Mouse (Mus musculus): ENCODE data around the gene Rassf8. TPM values are rescaled to one million over a fixed set of nuclear protein-coding genes. Genes with fewer than 3 reads are reported as not detected.
A peak's percentile ranks its signal among the peaks of the same experiment; 100 is the strongest.

Rassf8 gene
- polyA plus RNA-seq, 1 experiment from 2014 or later: 3.5 TPM

DNA sequence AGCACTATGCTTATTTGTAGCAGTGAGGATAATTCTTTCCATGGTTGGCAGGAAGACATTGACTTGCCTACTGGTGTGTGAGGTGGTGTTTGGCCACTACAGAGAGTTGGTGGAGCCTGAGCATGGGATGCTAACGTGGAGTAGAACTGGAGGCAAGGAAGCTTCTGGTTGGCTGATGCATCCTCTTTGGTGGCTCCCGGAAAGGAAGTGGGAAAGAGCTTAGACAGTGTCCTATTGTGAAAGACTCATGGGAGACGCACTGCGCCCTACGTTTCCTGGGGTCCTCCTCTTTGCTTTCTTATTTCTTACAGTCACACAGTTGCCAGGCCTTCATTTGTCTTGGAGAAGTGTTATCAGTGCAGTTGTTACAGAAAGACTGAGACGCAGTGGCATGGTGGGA is 20.4 kb downstream of the Rassf8 start:
- H3K9ac ChIP-seq (replicated peaks): no peak overlapping the region
- no peaks in the 10 kb centered on the region for H3K36me3 ChIP-seq
- H3K4me1 ChIP-seq: peaks cover 15% of the 10 kb centered on the region
- no peak for ATAC-seq (replicated peaks)
- H3K27ac ChIP-seq (replicated peaks): no peak overlapping the region
- H3K9me3 ChIP-seq: no peaks in the 10 kb centered on the region
- no peak overlapping the region for H3K4me3 ChIP-seq
- H3K4me2 ChIP-seq (replicated peaks): no peak overlapping the region
- H3K27me3 ChIP-seq: no peaks in the 10 kb centered on the region
- 88% methylated on average over 6 of the region's 6 CpGs for WGBS

DNA sequence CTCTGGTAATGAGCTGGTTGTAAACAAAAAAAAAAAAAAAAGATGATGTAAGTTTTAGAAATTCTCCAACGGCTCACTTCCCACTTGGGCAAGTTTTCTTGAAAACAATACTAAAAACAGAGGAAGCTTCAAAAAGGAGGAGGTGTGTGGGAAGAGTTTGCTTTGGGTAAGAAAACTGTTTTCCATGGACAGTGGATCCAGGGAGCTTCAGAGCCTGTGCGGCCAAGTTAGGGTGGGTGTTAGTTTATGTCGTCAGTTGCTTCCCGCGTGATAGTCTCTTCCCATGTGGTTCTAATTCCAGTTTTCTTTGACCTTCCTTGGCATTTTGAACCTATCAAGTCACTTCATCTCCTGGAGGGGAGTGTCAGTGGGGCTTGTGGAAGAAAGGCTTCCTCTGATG is 21.1 kb downstream of the Rassf8 start:
- no peaks in the 10 kb centered on the region for H3K27me3 ChIP-seq
- H3K4me2 ChIP-seq (replicated peaks): no peak overlapping the region
- no peak overlapping the region for H3K4me3 ChIP-seq
- 82% methylated on average over 5 of the region's 5 CpGs for WGBS
- no peaks in the 10 kb centered on the region for H3K9me3 ChIP-seq
- no peaks in the 10 kb centered on the region for H3K36me3 ChIP-seq
- H3K9ac ChIP-seq (replicated peaks): no peak overlapping the region
- H3K4me1 ChIP-seq: peaks cover 15% of the 10 kb centered on the region
- ATAC-seq (replicated peaks): no peak
- no peak overlapping the region for H3K27ac ChIP-seq (replicated peaks)

DNA sequence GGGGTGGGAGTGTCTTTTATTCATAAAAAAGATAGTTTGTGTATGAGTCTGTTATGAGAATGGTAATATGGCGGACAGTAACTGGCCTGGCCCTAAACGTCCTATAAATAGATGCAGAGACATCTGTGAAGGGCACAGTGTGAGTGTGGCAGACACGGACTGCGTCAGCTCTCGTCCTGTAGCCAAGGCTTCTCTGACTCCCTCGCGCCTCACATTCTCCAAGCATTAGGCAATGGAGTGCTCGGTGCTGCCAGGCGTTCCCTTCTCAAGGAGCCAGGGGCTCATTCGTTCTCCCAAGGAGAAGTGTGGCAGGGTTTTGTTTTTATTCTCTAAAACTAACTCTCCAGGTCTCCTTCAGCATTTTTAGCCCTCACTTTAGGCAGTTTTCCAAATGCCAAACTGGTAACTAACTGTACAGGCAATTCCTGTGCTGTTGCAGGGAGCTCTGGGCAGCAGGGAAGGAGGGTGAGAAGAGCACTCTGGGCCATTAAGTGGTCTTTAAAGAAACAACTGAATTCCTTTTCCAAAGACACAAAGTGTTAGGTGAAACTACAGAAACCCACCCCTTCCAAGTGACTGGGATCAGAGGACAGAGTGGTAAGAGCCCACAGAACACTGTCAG is 22.2 kb downstream of the Rassf8 start:
- WGBS: 54% methylated on average over 10 of the region's 10 CpGs
- no peaks in the 10 kb centered on the region for H3K27me3 ChIP-seq
- H3K9ac ChIP-seq (replicated peaks): no peak overlapping the region
- no peaks in the 10 kb centered on the region for H3K36me3 ChIP-seq
- H3K4me2 ChIP-seq (replicated peaks): no peak overlapping the region
- H3K9me3 ChIP-seq: no peaks in the 10 kb centered on the region
- no peak overlapping the region for H3K4me3 ChIP-seq
- peak; percentile 61 for ATAC-seq (replicated peaks)
- no peak overlapping the region for H3K27ac ChIP-seq (replicated peaks)
- H3K4me1 ChIP-seq: peaks cover 13% of the 10 kb centered on the region

- Histone ChIP-seq H3K4me1 (peaks cover 17% of the 10 kb centered on the region), H3K4me3 (no peak overlapping the region), H3K27ac (replicated peaks) (no peak overlapping the region), H3K9ac (replicated peaks) (no peak overlapping the region), H3K9me3 (no peaks in the 10 kb centered on the region), H3K27me3 (no peaks in the 10 kb centered on the region), H3K4me2 (replicated peaks) (no peak overlapping the region), H3K36me3 (no peaks in the 10 kb centered on the region)
- 63% methylated on average over 11 of the region's 11 CpGs for WGBS
- ATAC-seq (replicated peaks): no peak
These were observed 23.3 kb downstream of the Rassf8 start for GRCm38 (mm10) chr6:145769855-145770254.

- Histone ChIP-seq H3K9me3 (no peaks in the 10 kb centered on the region), H3K9ac (replicated peaks) (no peak overlapping the region), H3K36me3 (no peaks in the 10 kb centered on the region), H3K4me1 (peaks cover 17% of the 10 kb centered on the region), H3K27ac (replicated peaks) (no peak overlapping the region), H3K4me2 (replicated peaks) (no peak overlapping the region), H3K4me3 (no peak overlapping the region), H3K27me3 (no peaks in the 10 kb centered on the region)
- 0 out of 2 replicates have a peak, but pooled peaks have one; percentile 16 for ATAC-seq (replicated peaks)
- 39% methylated on average over 18 of the region's 18 CpGs for WGBS
These were observed 23.9 kb downstream of the Rassf8 start for GRCm38 (mm10) chr6:145770272-145771000.

DNA sequence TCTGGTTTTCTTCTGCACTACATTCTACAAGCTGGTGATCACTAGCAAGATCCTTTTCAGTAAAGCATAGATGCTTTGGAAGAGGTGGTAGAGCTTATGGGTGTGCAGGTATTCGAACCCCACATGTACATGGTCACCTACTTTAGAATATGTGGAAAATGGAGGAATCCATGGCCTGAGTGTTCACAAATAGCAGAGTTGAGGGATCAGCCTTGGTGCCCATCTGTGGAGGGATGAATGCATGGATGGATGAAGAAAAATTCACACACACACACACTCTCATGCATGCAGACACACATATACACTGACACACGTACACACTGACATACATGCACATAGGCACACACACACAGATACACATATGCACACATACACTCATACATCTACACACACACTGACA is 27.9 kb downstream of the Rassf8 start:
- WGBS: 84% methylated on average over 2 of the region's 2 CpGs
- H3K9me3 ChIP-seq: no peaks in the 10 kb centered on the region
- H3K4me1 ChIP-seq: peaks cover 11% of the 10 kb centered on the region
- no peak for ATAC-seq (replicated peaks)
- H3K36me3 ChIP-seq: no peaks in the 10 kb centered on the region
- H3K27ac ChIP-seq (replicated peaks): no peak overlapping the region
- H3K27me3 ChIP-seq: no peaks in the 10 kb centered on the region
- H3K9ac ChIP-seq (replicated peaks): no peak overlapping the region
- no peak overlapping the region for H3K4me3 ChIP-seq
- H3K4me2 ChIP-seq (replicated peaks): no peak overlapping the region

- Histone ChIP-seq H3K9ac (replicated peaks) (no peak overlapping the region), H3K4me3 (no peak overlapping the region), H3K27me3 (no peaks in the 10 kb centered on the region), H3K27ac (replicated peaks) (no peak overlapping the region), H3K9me3 (no peaks in the 10 kb centered on the region), H3K4me2 (replicated peaks) (no peak overlapping the region), H3K36me3 (no peaks in the 10 kb centered on the region), H3K4me1 (peaks cover 8% of the 10 kb centered on the region)
- no peak for ATAC-seq (replicated peaks)
- 87% methylated on average over 4 of the region's 4 CpGs for WGBS
These were observed 29.7 kb downstream of the Rassf8 start for GRCm38 (mm10) chr6:145776241-145776640.

DNA sequence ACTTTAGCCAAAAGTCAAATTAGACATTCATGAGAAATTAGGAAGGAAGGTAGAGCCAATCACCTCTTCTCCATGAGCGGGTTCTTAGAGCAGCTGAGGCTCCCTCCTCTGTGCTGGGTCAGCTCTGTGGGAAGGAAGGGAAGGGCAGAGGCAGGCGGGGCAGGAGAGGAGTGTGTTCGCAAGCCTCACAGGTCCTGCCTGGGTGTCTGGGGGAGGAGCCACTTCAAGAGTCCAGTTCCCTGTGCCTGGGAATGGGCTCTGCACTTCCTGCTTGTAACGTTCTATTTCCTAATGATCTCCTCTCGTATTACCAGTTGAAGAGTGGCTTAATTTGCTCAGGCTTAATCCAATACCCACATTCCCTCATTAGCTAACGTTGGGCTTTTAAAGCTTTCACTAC is 32.8 kb downstream of the Rassf8 start:
- Histone ChIP-seq H3K4me2 (replicated peaks) (no peak overlapping the region), H3K27ac (replicated peaks) (no peak overlapping the region), H3K4me3 (no peak overlapping the region), H3K4me1 (0 out of 2 replicates have a peak, but pooled peaks cover 4% of the 10 kb centered on the region), H3K27me3 (no peaks in the 10 kb centered on the region), H3K9ac (replicated peaks) (no peak overlapping the region), H3K36me3 (no peaks in the 10 kb centered on the region), H3K9me3 (no peaks in the 10 kb centered on the region)
- WGBS: 12% methylated on average over 6 of the region's 6 CpGs
- ATAC-seq (replicated peaks): no peak

GRCm38 (mm10) chr6:145780180-145780802 is 33.7 kb downstream of the Rassf8 start:
- Histone ChIP-seq H3K4me2 (replicated peaks) (no peak overlapping the region), H3K9ac (replicated peaks) (no peak overlapping the region), H3K4me1 (0 out of 2 replicates have a peak, but pooled peaks cover 4% of the 10 kb centered on the region), H3K9me3 (no peaks in the 10 kb centered on the region), H3K36me3 (no peaks in the 10 kb centered on the region), H3K27me3 (no peaks in the 10 kb centered on the region), H3K27ac (replicated peaks) (no peak overlapping the region), H3K4me3 (no peak overlapping the region)
- ATAC-seq (replicated peaks): no peak
- WGBS: 69% methylated on average over 8 of the region's 8 CpGs

GRCm38 (mm10) chr6:145781256-145781655 is 34.7 kb downstream of the Rassf8 start:
- H3K4me1 ChIP-seq: 0 out of 2 replicates have a peak, but pooled peaks cover 4% of the 10 kb centered on the region
- H3K4me2 ChIP-seq (replicated peaks): no peak overlapping the region
- no peak overlapping the region for H3K4me3 ChIP-seq
- H3K9me3 ChIP-seq: no peaks in the 10 kb centered on the region
- H3K27ac ChIP-seq (replicated peaks): no peak overlapping the region
- whole genome bisulfite sequencing: 67% methylated on average over 9 of the region's 9 CpGs
- ATAC-seq (replicated peaks): no peak
- H3K27me3 ChIP-seq: no peaks in the 10 kb centered on the region
- H3K9ac ChIP-seq (replicated peaks): no peak overlapping the region
- no peaks in the 10 kb centered on the region for H3K36me3 ChIP-seq

- ATAC-seq (replicated peaks): no peak
- Histone ChIP-seq H3K27ac (replicated peaks) (no peak overlapping the region), H3K4me3 (no peak overlapping the region), H3K9ac (replicated peaks) (no peak overlapping the region), H3K9me3 (no peaks in the 10 kb centered on the region), H3K4me2 (replicated peaks) (no peak overlapping the region), H3K27me3 (no peaks in the 10 kb centered on the region), H3K4me1 (0 out of 2 replicates have a peak, but pooled peaks cover 4% of the 10 kb centered on the region), H3K36me3 (no peaks in the 10 kb centered on the region)
- WGBS: 76% methylated on average over 2 of the region's 2 CpGs
These were observed 35.4 kb downstream of the Rassf8 start for GRCm38 (mm10) chr6:145781966-145782365.

- no peak overlapping the region for H3K9ac ChIP-seq (replicated peaks)
- WGBS: 89% methylated on average over 2 of the region's 2 CpGs
- ATAC-seq (replicated peaks): no peak
These were observed 40.8 kb downstream of the Rassf8 start for GRCm38 (mm10) chr6:145787311-145787710.

More at GRCm38 (mm10) chr6:145787311-145787710, 40.8 kb downstream of the Rassf8 start:
- Histone ChIP-seq H3K36me3 (no peaks in the 10 kb centered on the region), H3K27me3 (no peaks in the 10 kb centered on the region), H3K4me2 (replicated peaks) (no peak overlapping the region), H3K9me3 (no peaks in the 10 kb centered on the region), H3K4me1 (no peaks in the 10 kb centered on the region), H3K4me3 (no peak overlapping the region), H3K27ac (replicated peaks) (no peak overlapping the region)
